Mouse (Mus musculus): ENCODE data around the gene Icam2. TPM values are rescaled to one million over a fixed set of nuclear protein-coding genes. Genes with fewer than 3 reads are reported as not detected.
"Not testable (repeated sequence)": the region's sequence is repeated elsewhere in the genome, so short reads cannot be mapped to it uniquely, and the experiment has no call there.

Gene Icam2
- total RNA-seq, 2 experiments from 2014 or later, result 15.1 to 23.9 TPM

GRCm38 (mm10) chr11:106351941-106352340 is 35.9 kb downstream of the Icam2 start:
- ATAC-seq (replicated peaks; ENCODE audit: low FRiP score, poor library complexity, severe bottlenecking), result no peak

GRCm38 (mm10) chr11:106351253-106351652 is 36.6 kb downstream of the Icam2 start:
- no peak for ATAC-seq (replicated peaks; ENCODE audit: low FRiP score, poor library complexity, severe bottlenecking)

- ATAC-seq (replicated peaks; ENCODE audit: low FRiP score, poor library complexity, severe bottlenecking), result no peak
These were observed 37.0 kb downstream of the Icam2 start for GRCm38 (mm10) chr11:106350853-106351252.

GRCm38 (mm10) chr11:106349772-106350171 is 38.1 kb downstream of the Icam2 start:
- no peak for ATAC-seq (replicated peaks; ENCODE audit: low FRiP score, poor library complexity, severe bottlenecking)

- ATAC-seq (replicated peaks; ENCODE audit: low FRiP score, poor library complexity, severe bottlenecking), result no peak
These were observed 43.0 kb downstream of the Icam2 start for GRCm38 (mm10) chr11:106344910-106345309.

GRCm38 (mm10) chr11:106340990-106341520 is 46.8 kb downstream of the Icam2 start:
- no peak for ATAC-seq (replicated peaks; ENCODE audit: low FRiP score, poor library complexity, severe bottlenecking)

GRCm38 (mm10) chr11:106339323-106339722 is 48.6 kb downstream of the Icam2 start:
- not testable (repeated sequence) for ATAC-seq (replicated peaks; ENCODE audit: low FRiP score, poor library complexity, severe bottlenecking)

- ATAC-seq (replicated peaks; ENCODE audit: low FRiP score, poor library complexity, severe bottlenecking), result no peak
These were observed 49.0 kb downstream of the Icam2 start for GRCm38 (mm10) chr11:106338870-106339269.

- no peak for ATAC-seq (replicated peaks; ENCODE audit: low FRiP score, poor library complexity, severe bottlenecking)
These were observed 49.8 kb downstream of the Icam2 start for GRCm38 (mm10) chr11:106338029-106338428.

GRCm38 (mm10) chr11:106334066-106334465 is 53.8 kb downstream of the Icam2 start:
- ATAC-seq (replicated peaks; ENCODE audit: low FRiP score, poor library complexity, severe bottlenecking), result no peak

- no peak for ATAC-seq (replicated peaks; ENCODE audit: low FRiP score, poor library complexity, severe bottlenecking)
These were observed 55.4 kb downstream of the Icam2 start for GRCm38 (mm10) chr11:106332458-106332857.

GRCm38 (mm10) chr11:106329682-106330081 is 58.2 kb downstream of the Icam2 start:
- ATAC-seq (replicated peaks; ENCODE audit: low FRiP score, poor library complexity, severe bottlenecking), result no peak

- ATAC-seq (replicated peaks; ENCODE audit: low FRiP score, poor library complexity, severe bottlenecking), result no peak
These were observed 58.7 kb downstream of the Icam2 start for GRCm38 (mm10) chr11:106329128-106329527.

- ATAC-seq (replicated peaks; ENCODE audit: low FRiP score, poor library complexity, severe bottlenecking), result no peak
These were observed 59.4 kb downstream of the Icam2 start for GRCm38 (mm10) chr11:106328521-106328920.

Other genes with a start within 250 kb of the Icam2 start
- not detected in 2 replicates for gene Gm10840, start 227.2 kb downstream of the Icam2 start, total RNA-seq (2015; ENCODE audit: low replicate concordance)
- not detected in 2 replicates for gene Gm10840, start 227.2 kb downstream of the Icam2 start, total RNA-seq (2017; ENCODE audit: low replicate concordance)
- 35.7 and 49.0 TPM in 2 replicates for gene Limd2, start 227.2 kb downstream of the Icam2 start, total RNA-seq (2015; ENCODE audit: low replicate concordance)
- 4.8 and 8.7 TPM in 2 replicates for gene Limd2, start 227.2 kb downstream of the Icam2 start, total RNA-seq (2017; ENCODE audit: low replicate concordance)
- gene Strada, start 185.9 kb downstream of the Icam2 start, total RNA-seq (2015; ENCODE audit: low replicate concordance), result 14.1 and 16.3 TPM in 2 replicates
- gene Strada, start 185.9 kb downstream of the Icam2 start, total RNA-seq (2017; ENCODE audit: low replicate concordance), result 6.4 and 12.3 TPM in 2 replicates
- 24.1 and 54.9 TPM in 2 replicates for gene Ccdc47, start 171.7 kb downstream of the Icam2 start, total RNA-seq (2015; ENCODE audit: low replicate concordance)
- gene Ccdc47, start 171.7 kb downstream of the Icam2 start, total RNA-seq (2017; ENCODE audit: low replicate concordance), result 122 and 130 TPM in 2 replicates
- 28.9 and 47.6 TPM in 2 replicates for gene Ddx42, start 171.1 kb downstream of the Icam2 start, total RNA-seq (2015; ENCODE audit: low replicate concordance)
- 60.4 and 91.1 TPM in 2 replicates for gene Ddx42, start 171.1 kb downstream of the Icam2 start, total RNA-seq (2017; ENCODE audit: low replicate concordance)
- 6.5 and 13.8 TPM in 2 replicates for gene Ftsj3, start 132.0 kb downstream of the Icam2 start, total RNA-seq (2015; ENCODE audit: low replicate concordance)
- gene Ftsj3, start 132.0 kb downstream of the Icam2 start, total RNA-seq (2017; ENCODE audit: low replicate concordance), result 19.1 and 20.7 TPM in 2 replicates
- gene Psmc5, start 131.9 kb downstream of the Icam2 start, total RNA-seq (2015; ENCODE audit: low replicate concordance), result 41.5 and 42.5 TPM in 2 replicates
- gene Psmc5, start 131.9 kb downstream of the Icam2 start, total RNA-seq (2017; ENCODE audit: low replicate concordance), result 33.4 and 66.2 TPM in 2 replicates
- 36.0 and 49.0 TPM in 2 replicates for gene Smarcd2, start 115.1 kb downstream of the Icam2 start, total RNA-seq (2015; ENCODE audit: low replicate concordance)
- 119 and 162 TPM in 2 replicates for gene Smarcd2, start 115.1 kb downstream of the Icam2 start, total RNA-seq (2017; ENCODE audit: low replicate concordance)
- gene Tcam1, start 111.4 kb downstream of the Icam2 start, total RNA-seq (2015; ENCODE audit: low replicate concordance), result not detected in 2 replicates
- not detected in 2 replicates for gene Tcam1, start 111.4 kb downstream of the Icam2 start, total RNA-seq (2017; ENCODE audit: low replicate concordance)
- gene Gh, start 86.2 kb downstream of the Icam2 start, total RNA-seq (2015; ENCODE audit: low replicate concordance), result not detected in 2 replicates
- gene Gh, start 86.2 kb downstream of the Icam2 start, total RNA-seq (2017; ENCODE audit: low replicate concordance), result 2.7 TPM in 1 of 2 replicates, not detected in the other
- 110 and 129 TPM in 2 replicates for gene Cd79b, start 73.3 kb downstream of the Icam2 start, total RNA-seq (2015; ENCODE audit: low replicate concordance)
- 29.3 and 46.0 TPM in 2 replicates for gene Cd79b, start 73.3 kb downstream of the Icam2 start, total RNA-seq (2017; ENCODE audit: low replicate concordance)
- gene Scn4a, start 34.8 kb downstream of the Icam2 start, total RNA-seq (2015; ENCODE audit: low replicate concordance), result 0.84 TPM in 1 of 2 replicates, not detected in the other
- gene Scn4a, start 34.8 kb downstream of the Icam2 start, total RNA-seq (2017; ENCODE audit: low replicate concordance), result 0.39 TPM in 1 of 2 replicates, not detected in the other
- gene Prr29, start 22.6 kb downstream of the Icam2 start, total RNA-seq (2015; ENCODE audit: low replicate concordance), result not detected in 2 replicates
- gene Prr29, start 22.6 kb downstream of the Icam2 start, total RNA-seq (2017; ENCODE audit: low replicate concordance), result not detected in 2 replicates
- gene Ern1, start 99.8 kb upstream of the Icam2 start, total RNA-seq (2015; ENCODE audit: low replicate concordance), result 8.8 and 11.9 TPM in 2 replicates
- 5.9 and 6.7 TPM in 2 replicates for gene Ern1, start 99.8 kb upstream of the Icam2 start, total RNA-seq (2017; ENCODE audit: low replicate concordance)
- 18.9 and 32.1 TPM in 2 replicates for gene Tex2, start 225.3 kb upstream of the Icam2 start, total RNA-seq (2015; ENCODE audit: low replicate concordance)
- 35.9 and 41.8 TPM in 2 replicates for gene Tex2, start 225.3 kb upstream of the Icam2 start, total RNA-seq (2017; ENCODE audit: low replicate concordance)